Mouse (Mus musculus) right cerebral cortex, adult 18-20 months (tissue): ENCODE measurements around the gene Gramd4.
"Not testable (repeated sequence)": the region's sequence is repeated elsewhere in the genome, so short reads cannot be mapped to it uniquely, and the experiment has no call there.

Experiments
- DNase-seq: peaks from one replicate; pipeline ENCODE4 v3.0.0; 2022; ENCODE audit warnings: mixed read lengths

Gene Gramd4

GRCm38 (mm10) chr15:86119186-86119585 lies 61.7 kb downstream of the Gramd4 start:
- DNase-seq, result no peak

- DNase-seq, result no peak
Measured at GRCm38 (mm10) chr15:86122261-86122949, 64.9 kb downstream of the Gramd4 start.

GRCm38 (mm10) chr15:86123409-86123808 lies 65.9 kb downstream of the Gramd4 start:
- DNase-seq, result no peak

GRCm38 (mm10) chr15:86124359-86124758 lies 66.9 kb downstream of the Gramd4 start:
- peak; percentile 49 for DNase-seq

DNA sequence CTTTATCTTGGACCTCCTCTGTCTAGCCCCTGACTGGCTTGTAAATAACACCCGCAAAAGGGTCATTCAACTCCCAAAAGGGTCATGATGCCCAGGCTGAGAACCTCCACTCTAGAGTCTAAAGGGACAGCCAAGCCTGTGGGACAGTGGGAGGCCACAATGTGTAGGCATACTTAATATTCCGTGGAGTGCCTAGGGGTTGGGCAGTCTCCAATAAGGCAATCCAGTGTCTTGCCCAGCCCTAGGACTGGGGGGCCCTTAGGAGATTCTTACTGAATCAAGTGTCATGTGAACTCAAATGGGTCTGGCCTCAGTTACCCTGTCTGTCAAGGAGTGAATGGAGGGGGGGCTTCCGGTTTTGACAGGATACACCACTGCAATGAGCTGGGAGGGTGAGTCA lies 71.5 kb downstream of the Gramd4 start:
- DNase-seq, result no peak

DNA sequence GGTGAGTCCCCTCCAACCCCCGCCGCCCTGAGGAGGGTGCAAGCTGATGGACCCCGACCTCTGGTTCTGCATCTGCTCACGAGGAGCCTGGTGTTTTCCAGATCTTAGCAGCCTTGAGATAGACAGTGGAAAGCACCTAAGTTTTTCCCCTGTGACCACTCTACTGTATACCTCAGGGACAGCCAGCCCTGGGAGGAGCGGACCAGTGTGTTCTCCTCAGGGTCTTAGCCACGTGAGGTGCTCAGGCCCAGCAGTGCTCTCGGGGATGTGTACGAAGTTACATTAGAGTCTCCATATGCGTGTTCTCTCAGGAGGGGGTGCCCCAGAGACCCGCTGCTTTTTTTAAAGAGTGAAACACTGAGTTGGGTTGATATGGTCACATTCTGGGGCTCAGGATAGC lies 73.2 kb downstream of the Gramd4 start:
- no peak for DNase-seq

GRCm38 (mm10) chr15:86134941-86135783 lies 77.7 kb downstream of the Gramd4 start:
- peak; percentile 81 for DNase-seq

GRCm38 (mm10) chr15:86137638-86138037 lies 80.1 kb downstream of the Gramd4 start:
- no peak for DNase-seq

- DNase-seq, result peak; percentile 51
Measured at GRCm38 (mm10) chr15:86140323-86140722, 82.8 kb downstream of the Gramd4 start.

GRCm38 (mm10) chr15:86144577-86144976 lies 87.1 kb downstream of the Gramd4 start:
- DNase-seq, result no peak

GRCm38 (mm10) chr15:86145046-86145445 lies 87.6 kb downstream of the Gramd4 start:
- DNase-seq, result no peak

DNA sequence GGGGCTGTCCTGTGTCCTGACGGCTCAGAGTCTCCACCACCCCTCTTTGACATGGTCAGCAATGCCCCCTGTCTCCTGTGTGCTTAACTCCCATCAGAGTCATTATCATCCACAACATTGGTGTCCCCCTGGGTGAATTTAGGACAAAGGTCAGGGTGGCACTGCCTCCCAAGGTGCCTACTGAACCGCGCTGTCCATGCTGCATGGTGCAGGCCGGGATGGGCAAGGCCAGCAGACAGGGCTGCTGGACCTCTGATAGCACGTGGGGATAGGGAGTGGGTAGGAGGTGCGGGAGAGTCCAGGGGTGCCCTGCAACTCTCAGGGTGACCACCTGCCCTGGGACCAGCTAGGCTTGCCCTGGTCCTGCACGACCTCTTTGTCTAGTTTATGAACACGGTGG lies 89.4 kb downstream of the Gramd4 start:
- DNase-seq, result no peak

DNA sequence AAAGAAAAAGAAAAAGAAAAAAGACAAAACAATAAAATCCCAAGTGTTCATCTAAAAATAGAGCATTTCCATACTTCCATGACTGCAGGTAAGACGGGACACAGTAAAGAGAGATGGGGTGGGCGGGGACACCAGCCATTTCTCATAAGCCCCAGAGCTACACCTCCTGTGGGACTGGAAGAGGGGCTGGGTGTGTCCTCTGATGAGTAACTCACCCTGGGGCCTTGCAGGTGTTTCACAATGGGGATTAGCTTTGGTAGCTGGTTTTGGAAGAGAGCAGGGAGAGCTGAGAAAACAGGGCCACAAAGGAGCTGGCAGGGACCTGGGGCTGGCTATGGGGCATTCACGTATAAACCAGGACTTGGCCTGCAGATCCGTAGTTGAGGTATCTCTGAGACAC lies 93.1 kb downstream of the Gramd4 start:
- DNase-seq, result no peak

DNA sequence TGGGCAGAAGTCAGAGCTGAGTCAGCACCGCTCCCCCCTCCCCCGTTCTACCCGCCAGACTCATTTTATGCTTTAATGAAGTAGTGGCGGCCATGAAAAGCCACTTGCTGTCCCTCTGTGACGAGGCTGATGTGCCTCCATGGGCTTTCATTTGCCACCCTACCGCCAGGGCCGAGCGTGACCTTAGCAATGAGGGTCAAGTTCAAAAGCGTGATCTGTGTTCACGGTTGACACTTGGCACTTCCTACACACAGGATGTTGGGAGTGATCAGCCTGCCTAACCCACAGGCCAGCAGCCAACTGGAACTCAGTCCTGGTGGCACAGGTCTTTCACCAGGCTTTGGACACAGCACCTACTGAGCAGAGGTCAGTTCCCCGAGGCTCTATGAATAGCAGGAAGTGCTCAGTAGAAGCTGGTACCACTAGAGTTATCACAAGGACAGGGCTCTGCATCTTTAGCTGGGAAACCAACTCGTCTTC lies 96.0 kb downstream of the Gramd4 start:
- DNase-seq, result no peak

- DNase-seq, result no peak
Measured at GRCm38 (mm10) chr15:86156492-86156891, 99.0 kb downstream of the Gramd4 start.

GRCm38 (mm10) chr15:86159093-86159492 lies 101.6 kb downstream of the Gramd4 start:
- no peak for DNase-seq

DNA sequence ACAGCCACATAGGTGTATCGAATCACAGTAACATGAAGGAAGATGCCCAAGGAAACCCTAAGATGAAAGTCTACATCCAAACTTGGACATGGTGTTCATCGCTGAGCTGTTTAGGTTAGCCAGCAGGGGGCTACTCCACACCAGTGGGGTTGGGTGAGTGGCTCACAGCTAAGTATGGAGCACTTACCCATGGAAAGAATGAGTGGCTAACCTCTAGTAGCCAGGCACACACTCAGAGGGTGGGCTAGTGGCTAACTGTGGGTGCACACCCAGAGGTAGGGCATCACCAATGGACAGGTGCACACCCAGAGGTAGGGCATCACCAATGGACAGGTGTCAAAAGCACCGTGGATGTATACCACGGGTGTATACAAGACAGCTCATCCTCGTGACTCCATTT lies 102.2 kb downstream of the Gramd4 start:
- DNase-seq, result no peak

DNA sequence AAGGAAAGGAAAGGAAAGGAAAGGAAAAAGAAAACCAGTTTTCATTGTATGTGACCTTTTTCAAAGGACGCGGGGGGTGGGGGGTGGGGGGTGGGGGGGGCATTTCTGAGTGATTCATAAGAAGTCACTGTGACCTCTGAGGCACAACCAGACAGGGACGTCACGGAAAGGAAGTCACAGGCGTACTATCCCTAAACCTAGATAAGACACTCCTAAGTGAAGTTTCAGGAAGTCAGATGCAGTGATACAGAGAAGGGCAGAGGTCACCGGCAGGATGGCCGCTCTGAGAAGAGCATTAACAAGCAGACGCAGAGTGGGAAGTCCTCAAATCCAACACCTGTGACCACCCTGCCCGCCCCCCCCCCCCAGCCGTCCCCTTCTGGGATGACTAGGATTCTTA lies 103.4 kb downstream of the Gramd4 start:
- DNase-seq, result no peak

- not testable (repeated sequence) for DNase-seq
Measured at GRCm38 (mm10) chr15:86161800-86162199, 104.3 kb downstream of the Gramd4 start.

- no peak for DNase-seq
Measured at GRCm38 (mm10) chr15:86164718-86165345, 107.3 kb downstream of the Gramd4 start.

- DNase-seq, result no peak
Measured at GRCm38 (mm10) chr15:86165811-86166590, 108.5 kb downstream of the Gramd4 start.

DNA sequence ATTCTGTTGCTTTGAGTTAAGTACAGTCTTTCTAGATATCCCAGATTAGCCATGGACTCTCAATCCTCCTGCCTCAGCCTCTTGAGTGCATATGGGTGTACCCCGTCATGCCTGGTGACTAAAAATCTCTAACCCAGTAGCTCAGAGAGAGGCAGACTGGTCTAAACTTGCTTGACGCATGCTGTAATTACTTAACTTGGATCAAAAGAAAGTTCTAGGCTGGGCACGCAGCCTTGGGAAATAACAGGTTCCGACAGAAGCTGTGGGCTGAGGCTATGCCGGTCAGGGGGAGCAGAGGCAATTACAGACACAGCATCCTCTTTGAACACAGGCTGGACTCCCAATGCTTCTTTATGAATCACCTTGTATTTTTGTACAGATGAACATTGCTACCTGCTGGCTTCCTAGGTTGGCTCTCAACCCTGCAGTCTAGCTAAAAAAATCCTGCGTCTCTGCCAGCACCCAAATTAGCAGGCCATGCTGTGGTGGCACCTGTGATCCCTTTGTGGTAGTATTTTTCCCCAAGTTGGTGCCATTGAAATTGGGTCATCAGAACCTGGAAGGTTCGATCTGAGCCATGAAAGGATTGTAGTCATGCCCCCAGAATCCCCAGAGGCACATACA lies 109.6 kb downstream of the Gramd4 start:
- no peak for DNase-seq
